Mouse (Mus musculus): ENCODE data around the gene Cog5. TPM values are rescaled to one million over a fixed set of nuclear protein-coding genes. Genes with fewer than 3 reads are reported as not detected.

Gene Cog5
- polyA plus RNA-seq, 1 experiment from 2014 or later = 26.9 TPM

DNA sequence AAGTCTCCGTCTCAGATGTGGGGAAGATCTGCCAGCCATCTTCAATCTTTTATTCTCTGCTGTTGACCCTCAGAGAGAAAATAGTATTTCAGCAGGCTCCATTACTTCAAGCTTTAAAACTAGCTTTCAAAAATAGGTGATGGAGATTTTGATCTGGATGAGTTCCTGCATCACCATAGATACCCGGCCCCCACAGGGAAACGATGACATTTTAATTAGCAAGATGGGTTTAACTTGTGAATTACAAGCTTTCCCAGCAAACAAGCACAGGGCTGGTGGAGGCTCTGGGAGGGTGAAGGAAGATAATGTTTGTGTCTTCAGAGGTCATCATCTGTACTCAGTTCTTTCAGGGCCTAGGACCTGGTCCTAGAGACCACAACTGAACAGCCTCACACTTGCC lies 118.9 kb downstream of the Cog5 start:
- Histone ChIP-seq H3K4me1 (replicated peaks) (no peaks in the 10 kb centered on the region), H3K27me3 (ENCODE audit: insufficient read depth, poor library complexity, severe bottlenecking) (no peaks in the 10 kb centered on the region), H3K36me3 (no peaks in the 10 kb centered on the region), H3K9me3 (no peaks in the 10 kb centered on the region), H3K4me3 (no peak overlapping the region), H3K27ac (no peak overlapping the region)
- 91% methylated on average over 3 of the region's 3 CpGs for WGBS
- DNase-seq (ENCODE audit: low spot score) = no peak

DNA sequence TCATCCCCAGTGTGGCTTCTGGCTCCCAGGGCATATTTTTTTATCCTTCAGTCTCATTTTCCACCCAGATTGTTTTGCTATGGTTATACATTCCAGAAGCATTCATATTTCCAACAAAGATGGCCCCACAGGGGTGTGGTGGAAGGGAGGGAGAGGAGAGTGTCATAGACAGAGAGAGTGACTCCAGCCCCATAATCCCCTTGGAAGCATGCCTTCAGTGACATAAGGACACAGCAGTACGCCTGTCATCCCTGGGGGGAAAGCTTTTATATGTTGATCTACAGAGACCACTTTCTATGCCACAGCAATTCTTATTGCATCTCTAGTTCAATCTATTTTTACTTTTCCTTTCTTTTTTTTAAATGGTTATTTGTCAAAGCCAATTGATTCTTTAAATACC lies 129.6 kb downstream of the Cog5 start:
- Histone ChIP-seq H3K36me3 (no peaks in the 10 kb centered on the region), H3K27me3 (ENCODE audit: insufficient read depth, poor library complexity, severe bottlenecking) (no peaks in the 10 kb centered on the region), H3K4me3 (no peak overlapping the region), H3K4me1 (replicated peaks) (no peaks in the 10 kb centered on the region), H3K27ac (no peak overlapping the region), H3K9me3 (no peaks in the 10 kb centered on the region)
- no peak for DNase-seq (ENCODE audit: low spot score)
- WGBS = 96% methylated on average over 1 of the region's 1 CpGs

DNA sequence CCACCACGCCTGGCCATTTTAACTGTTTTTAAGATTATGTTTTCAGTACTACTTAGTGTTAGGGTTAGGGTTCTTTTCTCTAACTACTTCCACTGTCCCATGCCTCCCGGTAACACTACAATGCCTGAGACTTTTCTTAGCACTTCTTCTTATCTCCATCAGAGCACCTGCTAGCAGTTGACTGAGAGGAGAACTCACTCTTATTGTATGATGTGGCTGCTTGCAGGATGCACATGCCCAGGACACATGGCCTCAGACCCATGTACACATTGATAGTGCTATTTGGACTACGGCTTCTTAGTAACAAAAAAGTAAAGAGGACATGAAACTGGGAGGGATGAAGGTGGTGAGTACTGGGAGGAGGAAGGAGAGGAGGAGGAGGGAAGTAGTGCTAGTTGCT lies 133.9 kb downstream of the Cog5 start:
- Histone ChIP-seq H3K27ac (no peak overlapping the region), H3K27me3 (ENCODE audit: insufficient read depth, poor library complexity, severe bottlenecking) (no peaks in the 10 kb centered on the region), H3K9me3 (no peaks in the 10 kb centered on the region), H3K36me3 (no peaks in the 10 kb centered on the region), H3K4me1 (replicated peaks) (no peaks in the 10 kb centered on the region), H3K4me3 (no peak overlapping the region)
- WGBS = 91% methylated on average over 3 of the region's 3 CpGs
- DNase-seq (ENCODE audit: low spot score) = no peak

DNA sequence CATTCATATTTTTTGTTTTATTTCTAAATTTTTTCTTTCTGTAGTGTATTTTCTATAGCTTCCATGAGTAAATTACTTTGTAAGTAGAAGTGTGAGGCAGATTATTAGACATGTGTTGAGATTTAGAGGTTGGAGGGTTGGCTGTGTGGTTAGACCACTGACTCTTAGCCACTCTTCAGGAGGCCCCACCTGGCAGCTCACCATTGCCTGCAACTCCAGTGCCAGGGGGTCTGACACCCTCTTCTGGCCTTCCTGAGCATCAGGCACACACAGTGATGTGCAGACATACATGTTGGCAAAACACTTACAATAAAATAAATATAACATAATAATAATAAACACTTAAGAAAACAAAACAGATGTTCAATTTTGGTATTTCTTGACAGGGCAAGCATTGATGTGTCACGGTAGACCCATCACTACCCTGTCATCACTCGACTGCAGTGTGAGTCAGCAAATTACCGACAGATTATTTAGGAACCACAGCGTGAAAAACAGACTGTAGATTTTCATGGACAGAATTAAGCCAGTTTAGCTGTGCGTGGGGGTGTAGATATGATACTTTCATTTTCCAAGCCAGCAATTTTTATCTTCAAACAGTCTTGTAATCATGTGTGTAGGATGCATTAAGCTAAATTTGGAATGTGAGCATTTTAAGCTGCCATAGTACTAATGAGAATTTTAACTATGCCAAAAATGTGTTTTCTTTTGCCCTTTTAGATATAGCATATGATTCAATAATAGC lies 151.9 kb downstream of the Cog5 start:
- H3K9me3 ChIP-seq = no peaks in the 10 kb centered on the region
- H3K4me3 ChIP-seq = no peak overlapping the region
- no peak for DNase-seq (ENCODE audit: low spot score)
- H3K4me1 ChIP-seq (replicated peaks) = no peaks in the 10 kb centered on the region
- no peak overlapping the region for H3K27ac ChIP-seq
- H3K36me3 ChIP-seq = 0 out of 2 replicates have a peak, but pooled peaks cover 3% of the 10 kb centered on the region
- WGBS = 95% methylated on average over 5 of the region's 5 CpGs
- H3K27me3 ChIP-seq (ENCODE audit: insufficient read depth, poor library complexity, severe bottlenecking) = no peaks in the 10 kb centered on the region

DNA sequence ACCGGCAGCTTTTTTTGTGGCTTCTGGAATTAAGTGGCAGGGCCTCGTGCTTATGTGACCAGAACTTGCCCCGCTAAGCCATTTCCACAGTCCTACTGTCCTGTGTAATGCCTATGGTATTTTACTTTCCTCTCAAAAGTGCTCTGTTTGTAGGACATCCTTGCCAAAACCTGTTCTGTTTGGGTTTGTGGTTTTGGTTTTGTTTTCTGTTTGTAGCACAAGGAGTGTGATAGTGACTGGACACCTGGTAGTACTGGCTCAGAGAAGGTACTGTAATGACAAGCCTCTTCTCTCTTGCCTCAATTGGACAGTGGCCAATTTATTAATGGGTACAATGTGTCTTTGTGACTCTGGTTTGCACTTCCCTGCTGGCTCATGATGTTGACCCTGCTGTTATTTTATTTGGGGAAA lies 163.4 kb downstream of the Cog5 start:
- no peak for DNase-seq (ENCODE audit: low spot score)
- H3K9me3 ChIP-seq = no peaks in the 10 kb centered on the region
- H3K4me3 ChIP-seq = no peak overlapping the region
- WGBS = 91% methylated on average over 3 of the region's 3 CpGs
- no peak overlapping the region for H3K27ac ChIP-seq
- no peaks in the 10 kb centered on the region for H3K4me1 ChIP-seq (replicated peaks)
- no peaks in the 10 kb centered on the region for H3K27me3 ChIP-seq (ENCODE audit: insufficient read depth, poor library complexity, severe bottlenecking)
- no peaks in the 10 kb centered on the region; the same call in 1 of the 2 replicates for H3K36me3 ChIP-seq

DNA sequence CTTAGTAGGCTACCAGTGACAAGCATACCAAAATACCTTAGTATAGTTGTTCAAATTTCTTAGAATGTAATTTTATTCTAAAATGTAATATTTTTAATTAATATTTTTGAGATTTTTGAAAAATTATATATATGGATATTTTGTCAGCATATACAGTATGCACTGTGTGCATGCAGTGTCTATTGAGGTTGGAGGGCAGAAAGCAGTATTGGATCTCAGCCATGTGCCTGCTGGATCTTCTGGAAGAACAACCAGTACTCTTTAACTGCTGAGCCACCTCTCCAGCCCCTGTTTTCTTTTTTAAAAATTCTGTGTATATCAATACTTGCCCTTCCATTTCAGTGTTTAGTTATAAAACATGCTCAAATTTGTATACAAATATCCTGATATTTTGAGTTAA lies 164.4 kb downstream of the Cog5 start:
- no peak for DNase-seq (ENCODE audit: low spot score)
- Histone ChIP-seq H3K4me3 (no peak overlapping the region), H3K27me3 (ENCODE audit: insufficient read depth, poor library complexity, severe bottlenecking) (no peaks in the 10 kb centered on the region), H3K36me3 (no peaks in the 10 kb centered on the region; the same call in 1 of the 2 replicates), H3K4me1 (replicated peaks) (no peaks in the 10 kb centered on the region), H3K27ac (no peak overlapping the region), H3K9me3 (no peaks in the 10 kb centered on the region)

DNA sequence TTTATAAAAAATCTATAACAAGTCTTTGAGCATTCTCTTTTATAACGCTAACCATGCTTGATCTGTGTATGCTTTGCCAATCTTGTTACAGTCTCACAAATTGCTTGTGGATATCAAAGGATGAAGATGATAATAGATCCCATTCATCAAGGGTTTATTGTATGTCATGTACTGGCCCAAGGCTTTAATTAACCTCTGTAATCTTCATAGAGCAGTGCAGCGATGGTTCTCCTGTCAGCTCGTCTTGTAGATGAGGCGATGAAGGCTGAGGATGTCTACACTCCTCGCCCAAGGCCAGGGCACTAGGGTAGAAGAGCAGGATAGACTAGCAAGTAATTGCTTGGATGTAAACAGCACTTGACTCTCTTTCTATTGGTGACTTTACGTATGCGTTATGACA lies 164.9 kb downstream of the Cog5 start:
- 91% methylated on average over 7 of the region's 7 CpGs for WGBS
- H3K4me1 ChIP-seq (replicated peaks) = no peaks in the 10 kb centered on the region
- H3K27ac ChIP-seq = no peak overlapping the region
- H3K27me3 ChIP-seq (ENCODE audit: insufficient read depth, poor library complexity, severe bottlenecking) = no peaks in the 10 kb centered on the region
- H3K36me3 ChIP-seq = no peaks in the 10 kb centered on the region; the same call in 1 of the 2 replicates
- no peak for DNase-seq (ENCODE audit: low spot score)
- no peaks in the 10 kb centered on the region for H3K9me3 ChIP-seq
- H3K4me3 ChIP-seq = no peak overlapping the region

DNA sequence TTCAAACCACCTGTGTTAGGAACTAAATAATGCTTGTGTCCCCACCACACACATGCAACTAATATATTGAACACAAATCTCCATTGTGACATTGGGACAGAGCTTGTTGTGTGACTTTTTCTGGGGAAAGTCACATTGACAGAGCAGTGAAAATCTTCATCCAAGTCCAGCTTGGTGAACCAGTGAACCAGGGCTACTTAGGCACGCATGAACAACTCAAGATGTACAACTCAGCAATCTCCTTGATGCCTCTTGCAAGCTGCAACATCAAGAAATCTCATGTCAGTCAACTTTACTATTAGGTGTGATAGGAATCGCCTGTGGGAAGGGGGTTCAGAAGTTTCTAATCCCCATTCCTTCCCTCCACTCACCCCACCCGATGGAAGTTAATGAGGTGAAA lies 169.0 kb downstream of the Cog5 start:
- no peak overlapping the region for H3K27ac ChIP-seq
- WGBS = 86% methylated on average over 3 of the region's 3 CpGs
- DNase-seq (ENCODE audit: low spot score) = no peak
- no peaks in the 10 kb centered on the region for H3K4me1 ChIP-seq (replicated peaks)
- H3K9me3 ChIP-seq = no peaks in the 10 kb centered on the region
- no peaks in the 10 kb centered on the region for H3K27me3 ChIP-seq (ENCODE audit: insufficient read depth, poor library complexity, severe bottlenecking)
- no peaks in the 10 kb centered on the region; the same call in 1 of the 2 replicates for H3K36me3 ChIP-seq
- no peak overlapping the region for H3K4me3 ChIP-seq

DNA sequence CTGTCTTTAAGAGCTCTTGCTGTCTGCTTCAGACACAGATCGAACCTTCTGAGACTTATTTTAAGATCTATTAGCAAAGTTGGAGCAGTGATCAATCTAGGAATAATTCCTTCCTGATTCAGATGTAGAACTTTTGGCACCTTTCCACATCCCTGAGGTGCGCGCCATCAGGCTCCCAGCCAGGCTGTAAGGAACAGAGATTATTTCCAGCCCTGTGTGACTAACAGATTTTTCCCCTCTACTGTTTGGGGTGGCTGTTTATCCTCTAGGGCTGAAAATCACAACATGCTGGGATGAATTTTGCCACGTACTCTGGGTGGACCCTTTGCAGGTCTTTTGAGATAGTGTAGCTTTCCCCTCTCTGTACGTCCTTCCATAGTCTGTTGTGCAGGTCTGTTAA lies 170.2 kb downstream of the Cog5 start:
- H3K27ac ChIP-seq = no peak overlapping the region
- no peaks in the 10 kb centered on the region; the same call in 1 of the 2 replicates for H3K36me3 ChIP-seq
- no peak overlapping the region for H3K4me3 ChIP-seq
- H3K4me1 ChIP-seq (replicated peaks) = no peaks in the 10 kb centered on the region
- no peaks in the 10 kb centered on the region for H3K9me3 ChIP-seq
- H3K27me3 ChIP-seq (ENCODE audit: insufficient read depth, poor library complexity, severe bottlenecking) = no peaks in the 10 kb centered on the region
- 88% methylated on average over 5 of the region's 5 CpGs for WGBS
- no peak for DNase-seq (ENCODE audit: low spot score)

DNA sequence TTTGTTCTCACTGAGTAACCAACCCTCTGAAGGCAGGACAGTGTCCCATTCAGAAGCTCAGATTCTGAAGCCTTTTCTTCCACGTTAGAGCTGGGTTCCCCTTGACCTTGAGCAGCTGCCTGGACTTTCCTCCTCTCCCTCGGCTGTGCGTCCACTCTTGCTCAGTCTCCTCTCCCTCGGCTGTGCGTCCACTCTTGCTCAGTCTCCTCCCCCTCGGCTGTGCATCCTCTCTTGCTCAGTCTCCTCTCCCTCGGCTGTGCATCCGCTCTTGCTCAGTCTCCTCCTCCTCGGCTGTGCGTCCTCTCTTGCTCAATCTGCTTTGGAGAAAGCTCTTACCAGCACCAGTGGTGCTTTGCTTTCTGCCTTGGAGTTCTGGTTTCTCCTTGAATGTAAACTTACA lies 171.2 kb downstream of the Cog5 start:
- Histone ChIP-seq H3K27ac (no peak overlapping the region), H3K4me3 (no peak overlapping the region), H3K36me3 (no peaks in the 10 kb centered on the region; the same call in 1 of the 2 replicates), H3K4me1 (replicated peaks) (no peaks in the 10 kb centered on the region), H3K27me3 (ENCODE audit: insufficient read depth, poor library complexity, severe bottlenecking) (no peaks in the 10 kb centered on the region), H3K9me3 (no peaks in the 10 kb centered on the region)
- 72% methylated on average over 10 of the region's 10 CpGs for WGBS
- no peak for DNase-seq (ENCODE audit: low spot score)

DNA sequence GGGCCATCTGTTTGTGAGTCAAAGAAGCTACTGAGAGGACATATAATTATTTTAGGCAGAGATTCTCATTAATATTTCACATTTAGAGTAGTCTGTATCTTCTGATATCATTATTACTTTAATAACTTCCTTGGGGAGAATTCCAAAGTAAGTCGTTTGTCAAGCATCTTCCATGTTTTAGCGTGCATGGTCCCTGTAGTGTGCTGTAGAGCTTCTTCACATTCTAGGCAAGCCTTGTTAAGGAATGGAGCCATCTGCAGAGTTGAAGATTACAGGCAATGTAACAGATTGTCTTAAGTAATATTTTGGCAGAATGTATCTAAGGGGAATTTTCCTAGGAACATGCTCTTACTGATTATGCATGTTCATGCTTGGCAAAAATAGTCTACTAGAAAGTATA lies 171.8 kb downstream of the Cog5 start:
- Histone ChIP-seq H3K4me1 (replicated peaks) (no peaks in the 10 kb centered on the region), H3K36me3 (no peaks in the 10 kb centered on the region; the same call in 1 of the 2 replicates), H3K4me3 (no peak overlapping the region), H3K9me3 (no peaks in the 10 kb centered on the region), H3K27ac (no peak overlapping the region), H3K27me3 (ENCODE audit: insufficient read depth, poor library complexity, severe bottlenecking) (no peaks in the 10 kb centered on the region)
- 94% methylated on average over 2 of the region's 2 CpGs for WGBS
- no peak for DNase-seq (ENCODE audit: low spot score)

DNA sequence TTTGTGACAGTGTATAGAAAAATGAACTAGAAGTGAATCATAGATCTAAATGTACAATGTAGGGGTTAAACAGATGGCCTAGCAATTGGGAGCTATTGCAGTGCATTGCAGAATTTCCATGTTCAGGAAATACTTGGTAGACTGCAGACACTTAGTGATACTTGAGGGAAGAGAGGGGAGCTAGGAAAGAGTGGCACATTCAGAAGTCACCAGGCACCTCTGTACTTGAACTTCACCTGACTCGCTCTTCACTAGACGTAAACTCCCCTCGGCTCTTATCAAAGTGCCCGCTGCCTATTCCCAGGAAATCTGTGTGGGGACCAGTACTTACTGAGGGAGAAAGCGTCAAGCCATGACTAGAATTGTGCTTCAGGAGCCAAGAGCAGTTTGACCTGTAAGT lies 180.8 kb downstream of the Cog5 start:
- H3K4me3 ChIP-seq = no peak overlapping the region
- H3K27ac ChIP-seq = peak overlapping the region; percentile 45; the same call in 1 of the 2 replicates
- no peaks in the 10 kb centered on the region for H3K36me3 ChIP-seq
- no peaks in the 10 kb centered on the region for H3K9me3 ChIP-seq
- no peak for DNase-seq (ENCODE audit: low spot score)
- H3K4me1 ChIP-seq (replicated peaks) = peaks cover 15% of the 10 kb centered on the region
- H3K27me3 ChIP-seq (ENCODE audit: insufficient read depth, poor library complexity, severe bottlenecking) = no peaks in the 10 kb centered on the region
- 71% methylated on average over 5 of the region's 5 CpGs for WGBS

DNA sequence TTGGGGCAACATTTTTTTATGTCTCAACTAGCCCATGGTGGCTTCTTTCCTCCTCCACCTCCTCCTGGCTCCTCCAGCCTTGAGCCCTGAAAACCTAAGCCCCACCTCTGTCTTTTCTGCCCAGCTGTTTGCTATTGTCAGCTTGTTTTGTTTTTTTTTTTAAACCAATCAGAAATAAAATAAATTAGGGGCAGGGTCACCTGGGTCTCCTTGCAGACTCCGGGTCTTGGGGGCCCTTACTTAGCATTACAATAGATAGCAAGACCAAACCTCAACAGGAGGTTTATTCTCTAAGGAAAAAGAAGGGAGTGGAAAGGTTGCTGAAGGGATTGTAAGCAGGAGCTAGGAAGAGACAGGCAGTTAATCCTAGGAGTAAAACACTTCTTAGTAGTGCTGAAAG lies 181.5 kb downstream of the Cog5 start:
- H3K4me1 ChIP-seq (replicated peaks) = peaks cover 15% of the 10 kb centered on the region
- no peaks in the 10 kb centered on the region for H3K27me3 ChIP-seq (ENCODE audit: insufficient read depth, poor library complexity, severe bottlenecking)
- H3K36me3 ChIP-seq = no peaks in the 10 kb centered on the region
- no peak for DNase-seq (ENCODE audit: low spot score)
- 2% methylated on average over 1 of the region's 1 CpGs for WGBS
- no peak overlapping the region for H3K4me3 ChIP-seq
- H3K9me3 ChIP-seq = no peaks in the 10 kb centered on the region
- no peak overlapping the region; the same call in 1 of the 2 replicates for H3K27ac ChIP-seq

DNA sequence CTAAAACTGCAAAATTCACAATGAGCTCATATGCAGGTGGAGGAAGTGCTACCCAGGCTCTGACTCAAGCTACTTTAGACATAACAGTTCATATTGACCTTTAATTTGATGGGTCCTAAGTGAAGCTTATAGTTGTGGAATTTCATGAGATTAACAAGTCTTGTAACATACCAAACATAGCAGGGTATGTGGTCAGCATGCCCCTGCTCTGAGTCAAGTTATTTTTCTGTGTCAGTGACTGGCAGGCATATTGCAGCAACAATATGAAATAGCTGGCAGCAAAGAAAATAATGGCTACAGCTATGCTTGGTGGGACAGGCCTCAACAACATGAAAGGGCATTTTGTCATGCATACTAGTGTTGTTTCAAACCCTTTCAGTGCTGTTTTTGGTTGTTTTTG lies 183.9 kb downstream of the Cog5 start:
- no peaks in the 10 kb centered on the region for H3K27me3 ChIP-seq (ENCODE audit: insufficient read depth, poor library complexity, severe bottlenecking)
- 0 out of 2 replicates have a peak, but pooled peaks cover 3% of the 10 kb centered on the region for H3K9me3 ChIP-seq

More for the DNA sequence above, 183.9 kb downstream of the Cog5 start:
- Histone ChIP-seq H3K36me3 (peaks cover 11% of the 10 kb centered on the region), H3K27ac (no peak overlapping the region), H3K4me1 (replicated peaks) (peaks cover 15% of the 10 kb centered on the region), H3K4me3 (no peak overlapping the region)
- DNase-seq (ENCODE audit: low spot score) = no peak

Data from hindbrain, embryonic 10.5 days (tissue).